In genomic region chr10:11039323-11039722, GRCm38 (mm10) we compare ENCODE assay signal across 28 mouse cellular contexts. TPM values are rescaled to one million over a fixed set of nuclear protein-coding genes. Genes with fewer than 3 reads are reported as not detected.
DNase-seq lines count a peak whose midpoint lies in the region; TF ChIP-seq lines count a peak whose summit lies in the region.
"Had no signal": no experiment of that assay in that cellular context is flagged by ENCODE, and none has a peak within 500 bp of the region (broad histone marks: within the 10 kb centered on the region; RNA-seq: fewer than 3 reads in every experiment).

No protein-coding gene starts in this region.

- no peaks in the 10 kb centered on the region for H3K27me3 ChIP-seq in ES-Bruce4 (ENCODE audit: control insufficient read depth, insufficient read depth, low read length, poor library complexity, severe bottlenecking)
- H3K27me3 ChIP-seq: embryonic facial prominence, embryonic 15.5 days; forebrain, embryonic 15.5 days; heart, embryonic 13.5 days; intestine, embryonic 15.5 days; limb, embryonic 13.5 days; liver, embryonic 12.5 days; midbrain, embryonic 12.5 days had no signal

- no peak for TF ChIP-seq POLR2A in ES-Bruce4 (IDR thresholded peaks at IDR 0.05; ENCODE audit: insufficient read depth, low read length)

- no peak overlapping the region for H3K27ac ChIP-seq in layer of hippocampus, adult 2 months
- H3K27ac ChIP-seq in ES-Bruce4 (ENCODE audit: insufficient read depth, low read length): no peak overlapping the region
- H3K27ac ChIP-seq: embryonic facial prominence, embryonic 15.5 days; forebrain, embryonic 15.5 days; heart, embryonic 13.5 days; hindbrain, embryonic 14.5 days; intestine, embryonic 15.5 days; limb, embryonic 13.5 days; liver, embryonic 12.5 days; midbrain, embryonic 12.5 days had no signal

- no peaks in the 10 kb centered on the region for H3K9me3 ChIP-seq in ES-Bruce4 (replicated peaks; ENCODE audit: control insufficient read depth, insufficient read depth, low read length, poor library complexity, severe bottlenecking)
- H3K9me3 ChIP-seq: embryonic facial prominence, embryonic 15.5 days; forebrain, embryonic 15.5 days; heart, embryonic 13.5 days; intestine, embryonic 15.5 days; limb, embryonic 13.5 days; liver, embryonic 12.5 days; midbrain, embryonic 12.5 days had no signal

- H3K9ac ChIP-seq in ES-Bruce4 (ENCODE audit: low read depth, poor library complexity, severe bottlenecking): no peak overlapping the region
- H3K9ac ChIP-seq: embryonic facial prominence, embryonic 15.5 days; forebrain, embryonic 15.5 days; heart, embryonic 13.5 days; hindbrain, embryonic 14.5 days; intestine, embryonic 15.5 days; limb, embryonic 13.5 days; liver, embryonic 12.5 days; midbrain, embryonic 12.5 days had no signal

- no peaks in the 10 kb centered on the region for H3K4me1 ChIP-seq in ES-Bruce4 (ENCODE audit: control insufficient read depth, insufficient read depth, low read length)
- H3K4me1 ChIP-seq: embryonic facial prominence, embryonic 15.5 days; heart, embryonic 13.5 days; intestine, embryonic 15.5 days; limb, embryonic 13.5 days; liver, embryonic 12.5 days; midbrain, embryonic 12.5 days had no signal

- H3K36me3 ChIP-seq in ES-Bruce4 (ENCODE audit: control insufficient read depth, insufficient read depth, low read length, poor library complexity, severe bottlenecking): no peaks in the 10 kb centered on the region
- H3K36me3 ChIP-seq: embryonic facial prominence, embryonic 15.5 days; forebrain, embryonic 15.5 days; heart, embryonic 13.5 days; intestine, embryonic 15.5 days; limb, embryonic 13.5 days; liver, embryonic 12.5 days; midbrain, embryonic 12.5 days had no signal

- no peak overlapping the region for H3K4me3 ChIP-seq in layer of hippocampus, adult 2 months
- H3K4me3 ChIP-seq in ES-Bruce4 (ENCODE audit: low read depth, low read length): no peak overlapping the region
- H3K4me3 ChIP-seq: embryonic facial prominence, embryonic 15.5 days; forebrain, embryonic 15.5 days; heart, embryonic 13.5 days; intestine, embryonic 15.5 days; limb, embryonic 13.5 days; liver, embryonic 12.5 days; midbrain, embryonic 12.5 days had no signal

- no peak for TF ChIP-seq EP300 in ES-Bruce4 (IDR thresholded peaks at IDR 0.05; ENCODE audit: insufficient read depth, low read depth, low read length)

- peak; percentile 59 for TF ChIP-seq CTCF in layer of hippocampus, adult 2 months (conservative IDR thresholded peaks at IDR 0.05)
- TF ChIP-seq CTCF in ES-Bruce4 (IDR thresholded peaks at IDR 0.05; ENCODE audit: low read depth, low read length): peak; percentile 10

- no peak for DNase-seq in layer of hippocampus, adult 2 months (ENCODE audit: low spot score in 2 of 2)
- no peak for DNase-seq in layer of hippocampus, adult 18-20 months (ENCODE audit: low spot score in 2 of 2)
- DNase-seq in A20 (ENCODE audit: low read depth, low spot score): peak; percentile 1
- peak; percentile 58 for DNase-seq in R1 (ENCODE audit: low read depth, low spot score)
- DNase-seq in right cerebral cortex, postnatal 4 days: no peak
- no peak for DNase-seq in thymus, adult 18-20 months
- DNase-seq: adrenal gland, postnatal 14 days; cerebellum, adult 8-10 months; cerebellum, postnatal 36 days; gastrocnemius, postnatal 14 days; heart, adult 11 months; heart, postnatal 36 days; lung, adult 18-20 months; lung, postnatal 14 days had no signal

RNA-seq across cellular contexts. Expression of gene Grm1, which starts 42.8 kb away (rescaled TPM):
- 10 to 100 TPM; 77.9 to 78.1 TPM for total RNA-seq in layer of hippocampus, adult 2 months (2021)
- total RNA-seq in layer of hippocampus, adult 18-20 months (2021): 10 to 100 TPM; 65.2 to 65.7 TPM
- polyA plus RNA-seq in ES-Bruce4 (2011; ENCODE audit: insufficient read depth, insufficient read length, low read depth, missing spikeins): not detected in 2 replicates
- total RNA-seq: adrenal gland, postnatal 14 days had no signal
- polyA plus RNA-seq: CD4-positive, CD25-positive, alpha-beta regulatory T cell, adult 4 months; kidney, embryonic 14.5 days; large intestine, adult 2 months; liver, embryonic 12.5 days; neural tube, embryonic 11.5 days; urinary bladder, adult 2 months had no signal

Comparison
In these comparisons a context has a peak if more than half of its experiments do, and no peak if none do; other contexts are left out.
1. DNase-seq: peak in A20 (single experiment) and R1 (single experiment); none in layer of hippocampus, adult 2 months (0 of 2), layer of hippocampus, adult 18-20 months (0 of 2), right cerebral cortex, postnatal 4 days (single experiment) and thymus, adult 18-20 months (0 of 2).